Mouse (Mus musculus) myocyte (in vitro differentiated cells): ENCODE data around the gene Cops8. TPM values are rescaled to one million over a fixed set of nuclear protein-coding genes. Genes with fewer than 3 reads are reported as not detected.

Source experiments
- H3K27me3 ChIP-seq: one replicate; pipeline ENCODE4 v1.6.1; 2011; ENCODE audit not compliant: control insufficient read depth, insufficient read depth, insufficient read length
- H3K36me3 ChIP-seq: one replicate; pipeline ENCODE4 v1.6.1; 2011; ENCODE audit not compliant: control insufficient read depth, insufficient read depth
- H3K4me2 ChIP-seq: one replicate; pipeline ENCODE4 v1.6.1; 2011; ENCODE audit warnings: low read depth, control low read depth
- H3K4me3 ChIP-seq: one replicate; pipeline ENCODE4 v1.5.1; 2011; ENCODE audit warnings: mild to moderate bottlenecking, control low read depth, moderate library complexity
- H3K79me2 ChIP-seq: one replicate; pipeline ENCODE4 v1.6.1; 2011; ENCODE audit not compliant: control insufficient read depth, insufficient read depth
- H3ac ChIP-seq: one replicate; pipeline ENCODE4 v1.6.1; 2011; ENCODE audit not compliant: control insufficient read depth, insufficient read length
- CEBPB ChIP-seq: IDR thresholded peaks from 2 replicates; pipeline ENCODE4 v1.6.1; 2011; ENCODE audit warnings: mild to moderate bottlenecking, moderate library complexity; ENCODE audit not compliant: poor library complexity, insufficient read depth, severe bottlenecking
- E2F4 ChIP-seq: IDR thresholded peaks from one replicate; pipeline ENCODE4 v1.6.1; 2011; ENCODE audit warnings: mild to moderate bottlenecking, control low read depth, moderate library complexity; ENCODE audit not compliant: insufficient read depth
- MAX ChIP-seq: IDR thresholded peaks from one replicate; pipeline ENCODE4 v1.6.1; 2011; ENCODE audit warnings: low read depth, mild to moderate bottlenecking, control low read depth
- MYOD1 ChIP-seq, 3 experiments: IDR thresholded peaks; one replicate each; pipeline ENCODE4 v1.6.1; 2011; ENCODE audit warnings: control low read depth in 2 of 3, low read depth in 2 of 3, mild to moderate bottlenecking in 2 of 3, moderate library complexity in 1 of 3; ENCODE audit not compliant: insufficient read length in 2 of 3, control insufficient read depth in 1 of 3
- MYOG ChIP-seq, 3 experiments: IDR thresholded peaks; one replicate each; pipeline ENCODE4 v1.6.1; 2011; ENCODE audit warnings: control low read depth in 2 of 3, low read depth in 2 of 3, mild to moderate bottlenecking in 2 of 3; ENCODE audit not compliant: insufficient read length in 2 of 3, control insufficient read depth in 1 of 3, insufficient read depth in 1 of 3
- POLR2A ChIP-seq: IDR thresholded peaks from one replicate; pipeline ENCODE4 v1.6.1; 2011; ENCODE audit warnings: low read depth, mild to moderate bottlenecking, control low read depth, moderate library complexity; ENCODE audit not compliant: insufficient read length
- POLR2AphosphoS2 ChIP-seq: IDR thresholded peaks from one replicate; pipeline ENCODE4 v1.6.1; 2011; ENCODE audit warnings: low read depth, control low read depth; ENCODE audit not compliant: insufficient read length
- REST ChIP-seq: IDR thresholded peaks from one replicate; pipeline ENCODE4 v1.6.1; 2011; ENCODE audit warnings: mild to moderate bottlenecking, control low read depth, moderate library complexity; ENCODE audit not compliant: insufficient read depth, insufficient read length
- SRF ChIP-seq: IDR thresholded peaks from one replicate; pipeline ENCODE4 v1.6.1; 2011; ENCODE audit warnings: low read depth; ENCODE audit not compliant: control insufficient read depth, insufficient read length
- TCF12 ChIP-seq: IDR thresholded peaks from one replicate; pipeline ENCODE4 v1.6.1; 2011; ENCODE audit warnings: mild to moderate bottlenecking, control low read depth; ENCODE audit not compliant: poor library complexity, insufficient read depth, severe bottlenecking
- TCF3 ChIP-seq: IDR thresholded peaks from one replicate; pipeline ENCODE4 v1.6.1; 2011; ENCODE audit warnings: low read depth, control low read depth; ENCODE audit not compliant: insufficient read length
- USF1 ChIP-seq: IDR thresholded peaks from one replicate; pipeline ENCODE4 v1.6.1; 2011; ENCODE audit warnings: low read depth, mild to moderate bottlenecking, control low read depth, moderate library complexity
- polyA plus RNA-seq: library from polyadenylated mRNA; unstranded; fragments of >200 nt; fragmentation: generic; extraction: Trizol; gene quantifications from one replicate; pipeline ENCODE4 v1.2.1, GENCODE M21; 2012; ENCODE audit warnings: missing spikeins

Cops8 gene
- polyA plus RNA-seq, 1 experiment, result 98.1 TPM

- H3K4me3 ChIP-seq, result no peak overlapping the region
- TF ChIP-seq MYOD1 (IDR thresholded peaks at IDR 0.05; ENCODE audit: control insufficient read depth in 1 of 3, insufficient read length in 2 of 3, low read depth in 2 of 3) (no peak), SRF (no peak), MAX (no peak), REST (no peak)
- H3K27me3 ChIP-seq, result no peaks in the 10 kb centered on the region
- H3ac ChIP-seq, result no peak overlapping the region
- no peaks in the 10 kb centered on the region for H3K79me2 ChIP-seq
- H3K4me2 ChIP-seq, result no peak overlapping the region
- H3K36me3 ChIP-seq, result no peaks in the 10 kb centered on the region
These were observed 53.9 kb downstream of the Cops8 start for GRCm38 (mm10) chr1:90656492-90657245.

DNA sequence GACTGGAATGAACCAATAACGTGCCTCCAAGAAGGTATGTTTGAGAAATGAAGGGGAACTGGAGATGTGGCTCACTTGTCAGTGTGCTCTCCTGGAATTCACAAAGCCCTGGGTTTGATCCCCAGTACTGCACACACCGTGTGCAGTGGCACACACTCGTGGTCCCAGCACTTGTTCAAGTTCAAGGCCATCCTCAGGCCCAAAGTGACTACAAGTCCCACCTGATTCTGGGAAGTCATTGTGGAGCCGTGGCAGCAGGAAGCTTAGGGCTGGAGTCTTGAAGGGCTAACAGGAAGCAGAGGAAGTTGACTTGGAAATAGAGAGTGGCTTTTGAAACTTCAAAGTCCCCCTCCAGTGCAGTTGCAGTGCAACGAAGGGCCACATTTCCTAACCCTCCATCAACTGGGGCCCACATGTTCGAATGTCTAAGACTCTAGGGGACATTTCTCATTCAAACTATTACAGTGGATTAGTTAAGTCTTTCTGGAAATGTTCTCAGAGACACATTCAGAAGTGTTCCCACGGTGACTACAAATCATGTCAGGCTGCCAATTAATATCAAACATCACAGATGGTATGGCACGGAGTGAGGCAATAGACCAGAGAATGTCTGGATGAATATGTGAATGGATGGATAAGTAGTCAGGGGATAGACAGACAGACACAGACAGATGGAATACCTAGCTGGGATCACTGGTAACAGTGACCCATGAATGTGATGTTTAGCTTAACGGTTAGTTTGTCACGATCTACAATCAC lies 54.7 kb downstream of the Cops8 start:
- TF ChIP-seq USF1 (no peak), TCF12 (no peak), CEBPB (no peak), MYOD1 (IDR thresholded peaks at IDR 0.05; ENCODE audit: control insufficient read depth in 1 of 3, insufficient read length in 2 of 3, low read depth in 2 of 3) (no peak), POLR2A (no peak), E2F4 (no peak), SRF (no peak), POLR2AphosphoS2 (no peak), REST (no peak), MYOG (IDR thresholded peaks at IDR 0.05; ENCODE audit: control insufficient read depth in 1 of 3, insufficient read depth in 1 of 3, insufficient read length in 2 of 3, low read depth in 2 of 3) (no peak), MAX (no peak), TCF3 (no peak)
- H3K79me2 ChIP-seq, result no peaks in the 10 kb centered on the region
- H3K36me3 ChIP-seq, result no peaks in the 10 kb centered on the region
- H3K4me2 ChIP-seq, result no peak overlapping the region
- H3K4me3 ChIP-seq, result no peak overlapping the region
- no peaks in the 10 kb centered on the region for H3K27me3 ChIP-seq
- no peak overlapping the region for H3ac ChIP-seq

- H3K4me3 ChIP-seq, result no peak overlapping the region
- H3K27me3 ChIP-seq, result no peaks in the 10 kb centered on the region
- no peaks in the 10 kb centered on the region for H3K36me3 ChIP-seq
- H3K79me2 ChIP-seq, result no peaks in the 10 kb centered on the region
- no peak overlapping the region for H3ac ChIP-seq
- no peak overlapping the region for H3K4me2 ChIP-seq
- TF ChIP-seq USF1 (no peak), TCF12 (no peak), POLR2A (no peak), E2F4 (no peak), REST (no peak), MYOG (IDR thresholded peaks at IDR 0.05; ENCODE audit: control insufficient read depth in 1 of 3, insufficient read depth in 1 of 3, insufficient read length in 2 of 3, low read depth in 2 of 3) (no peak), SRF (no peak), TCF3 (no peak), POLR2AphosphoS2 (no peak), MYOD1 (IDR thresholded peaks at IDR 0.05; ENCODE audit: control insufficient read depth in 1 of 3, insufficient read length in 2 of 3, low read depth in 2 of 3) (no peak), CEBPB (no peak), MAX (no peak)
These were observed 55.8 kb downstream of the Cops8 start for GRCm38 (mm10) chr1:90658581-90658980.

DNA sequence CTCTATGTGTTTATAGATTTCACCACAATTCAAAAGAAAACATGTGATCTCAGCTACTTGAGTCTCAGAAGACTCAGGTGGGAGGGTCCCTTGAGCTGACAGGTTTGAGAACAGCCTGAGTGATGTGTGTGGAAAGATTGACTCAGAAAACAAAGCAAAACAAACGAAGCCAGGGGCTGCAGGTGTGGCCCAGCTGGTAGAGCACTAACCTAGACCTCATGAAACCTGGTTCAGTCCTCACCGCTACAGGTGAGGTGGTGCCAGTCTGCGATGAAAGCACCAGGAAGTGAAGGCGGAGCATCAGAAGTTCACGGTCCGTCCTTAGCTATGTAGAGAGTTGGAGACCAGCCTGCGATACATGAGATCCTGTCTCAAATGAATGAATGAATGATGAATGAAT lies 57.4 kb downstream of the Cops8 start:
- no peak for TF ChIP-seq MYOG (IDR thresholded peaks at IDR 0.05; ENCODE audit: control insufficient read depth in 1 of 3, insufficient read depth in 1 of 3, insufficient read length in 2 of 3, low read depth in 2 of 3)
- TF ChIP-seq SRF, result no peak
- TF ChIP-seq TCF3, result no peak
- TF ChIP-seq MYOD1 (IDR thresholded peaks at IDR 0.05; ENCODE audit: control insufficient read depth in 1 of 3, insufficient read length in 2 of 3, low read depth in 2 of 3), result no peak
- TF ChIP-seq E2F4, result no peak
- TF ChIP-seq REST, result no peak
- no peak for TF ChIP-seq POLR2AphosphoS2
- no peak for TF ChIP-seq USF1
- no peak for TF ChIP-seq TCF12
- no peak for TF ChIP-seq CEBPB
- TF ChIP-seq MAX, result no peak
- TF ChIP-seq POLR2A, result no peak
- Histone ChIP-seq H3K4me3 (no peak overlapping the region), H3K4me2 (no peak overlapping the region), H3K36me3 (no peaks in the 10 kb centered on the region), H3K27me3 (no peaks in the 10 kb centered on the region), H3ac (no peak overlapping the region), H3K79me2 (no peaks in the 10 kb centered on the region)

DNA sequence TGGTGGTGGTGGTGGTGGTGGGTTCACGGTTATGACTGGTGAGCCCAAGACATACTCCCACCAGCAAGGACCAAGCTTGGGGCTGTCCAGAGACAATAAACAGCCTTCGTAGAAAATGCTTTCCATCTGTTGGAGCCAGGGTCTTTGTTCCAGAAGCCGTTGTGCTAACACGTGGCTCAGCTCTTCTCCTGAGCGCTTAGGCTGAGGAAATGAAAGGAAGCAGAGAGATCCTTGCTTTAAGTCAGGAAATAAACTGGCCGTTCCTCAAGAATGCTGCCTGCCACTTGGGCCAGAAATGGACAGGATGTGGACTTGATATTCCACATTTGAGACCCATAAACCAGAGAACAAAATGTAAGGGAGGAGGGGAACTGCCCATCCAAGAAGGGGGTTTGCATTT lies 59.7 kb downstream of the Cops8 start:
- Histone ChIP-seq H3K36me3 (no peaks in the 10 kb centered on the region), H3K4me2 (no peak overlapping the region), H3K79me2 (no peaks in the 10 kb centered on the region), H3ac (no peak overlapping the region), H3K4me3 (no peak overlapping the region), H3K27me3 (no peaks in the 10 kb centered on the region)
- TF ChIP-seq SRF (no peak), CEBPB (no peak), POLR2AphosphoS2 (no peak), E2F4 (no peak), TCF12 (no peak), MYOD1 (IDR thresholded peaks at IDR 0.05; ENCODE audit: control insufficient read depth in 1 of 3, insufficient read length in 2 of 3, low read depth in 2 of 3) (no peak), REST (no peak), USF1 (no peak), MYOG (IDR thresholded peaks at IDR 0.05; ENCODE audit: control insufficient read depth in 1 of 3, insufficient read depth in 1 of 3, insufficient read length in 2 of 3, low read depth in 2 of 3) (no peak), MAX (no peak), TCF3 (no peak), POLR2A (no peak)
